Mouse (Mus musculus): ENCODE data around the gene Gpr158.
"Not testable (repeated sequence)": the region's sequence is repeated elsewhere in the genome, so short reads cannot be mapped to it uniquely, and the experiment has no call there.

The Gpr158 gene

GRCm38 (mm10) chr2:21367345-21368111, at the start of gene Gpr158:
TSS of gene Gpr158 (plus strand) at chr2:21367542.
- DNase-seq = peak; percentile 90

GRCm38 (mm10) chr2:21343821-21344220, 23.5 kb upstream of the Gpr158 start:
- DNase-seq = peak; percentile 34

DNA sequence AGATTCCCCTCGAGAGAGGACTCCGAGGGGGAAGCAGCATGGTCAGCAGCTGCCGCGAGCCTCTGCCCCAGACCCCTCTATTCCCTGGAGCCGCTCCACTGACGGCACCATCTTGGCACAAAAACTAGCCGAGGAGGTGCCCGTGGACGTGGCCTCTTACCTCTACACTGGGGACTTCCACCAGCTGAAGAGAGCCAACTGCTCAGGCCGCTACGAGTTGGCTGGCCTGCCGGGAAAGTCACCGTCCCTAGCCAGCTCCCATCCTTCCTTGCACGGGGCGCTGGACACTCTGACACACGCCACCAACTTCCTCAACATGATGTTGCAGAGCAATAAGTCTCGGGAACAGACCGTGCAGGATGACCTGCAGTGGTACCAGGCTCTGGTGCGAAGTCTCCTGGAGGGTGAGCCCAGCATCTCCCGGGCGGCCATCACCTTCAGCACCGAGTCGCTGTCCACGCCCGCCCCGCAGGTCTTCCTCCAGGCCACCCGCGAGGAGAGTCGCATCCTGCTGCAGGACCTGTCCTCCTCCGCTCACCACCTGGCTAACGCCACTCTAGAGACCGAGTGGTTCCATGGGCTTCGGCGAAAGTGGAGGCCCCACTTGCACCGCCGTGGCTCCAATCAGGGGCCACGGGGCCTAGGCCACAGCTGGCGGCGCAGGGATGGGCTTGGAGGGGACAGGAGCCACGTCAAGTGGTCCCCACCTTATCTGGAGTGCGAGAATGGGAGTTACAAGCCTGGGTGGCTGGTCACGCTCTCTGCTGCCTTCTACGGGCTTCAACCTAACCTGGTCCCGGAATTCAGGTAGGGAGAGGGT, 1.2 kb downstream of the Gpr158 start:
- DNase-seq = peak; percentile 29

DNA sequence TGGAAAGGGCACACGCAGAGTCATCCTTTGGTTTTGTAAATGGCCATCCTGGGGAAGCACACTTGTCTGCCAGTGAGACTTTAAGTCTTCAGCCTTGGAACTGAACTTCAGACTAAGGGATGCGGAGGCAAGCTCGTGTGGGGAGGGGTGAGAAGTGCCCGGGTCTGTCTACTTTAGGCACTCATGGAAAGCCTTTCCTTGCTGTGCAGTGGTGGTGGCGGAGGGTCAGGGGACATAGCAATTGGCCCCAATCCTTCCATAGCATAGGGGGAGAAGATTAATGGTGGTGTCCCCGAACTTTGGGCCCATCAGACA, 1.8 kb downstream of the Gpr158 start:
- peak; percentile 16 for DNase-seq

- peak; percentile 52 for DNase-seq
Measured at GRCm38 (mm10) chr2:21369556-21369955, 2.2 kb downstream of the Gpr158 start.

DNA sequence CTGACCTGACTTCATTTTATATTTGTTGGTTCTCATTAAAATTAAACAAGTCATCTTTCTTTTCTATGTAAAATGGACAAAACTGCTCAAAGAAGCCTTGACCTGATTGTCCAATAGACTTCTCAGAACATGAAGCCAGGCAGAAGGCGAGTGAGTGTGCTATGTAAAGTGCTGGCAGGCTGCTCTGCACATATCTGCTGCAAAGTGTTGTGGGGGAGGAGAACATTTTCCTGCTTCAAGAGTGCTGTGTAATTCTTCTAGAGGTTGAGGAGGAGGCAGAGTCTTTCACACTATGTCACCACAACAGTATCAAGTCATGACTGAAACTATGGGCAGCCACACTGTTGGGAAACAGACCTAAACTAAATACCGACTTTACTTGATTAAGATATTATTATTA, 12.2 kb downstream of the Gpr158 start:
- peak; percentile 35 for DNase-seq

DNA sequence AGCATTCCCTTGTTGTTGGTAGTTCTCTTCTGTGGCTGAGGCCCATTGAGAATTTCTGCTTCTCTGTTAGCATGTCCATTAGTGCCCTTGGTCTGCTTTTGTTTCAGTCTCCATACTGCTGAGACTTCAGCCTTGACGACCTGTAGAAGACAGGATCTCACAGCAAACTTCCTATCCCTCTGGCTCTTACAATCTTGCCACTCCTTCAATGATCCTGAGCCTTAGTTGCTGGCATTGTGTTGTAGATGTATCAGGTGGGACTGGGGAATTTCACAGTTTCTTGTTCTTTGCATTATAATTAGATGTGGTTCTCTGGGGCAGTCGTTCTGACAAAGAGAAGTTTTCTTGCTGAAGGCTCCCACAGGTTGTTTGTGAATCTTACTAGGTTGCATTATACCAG, 25.4 kb downstream of the Gpr158 start:
- DNase-seq = no peak

DNA sequence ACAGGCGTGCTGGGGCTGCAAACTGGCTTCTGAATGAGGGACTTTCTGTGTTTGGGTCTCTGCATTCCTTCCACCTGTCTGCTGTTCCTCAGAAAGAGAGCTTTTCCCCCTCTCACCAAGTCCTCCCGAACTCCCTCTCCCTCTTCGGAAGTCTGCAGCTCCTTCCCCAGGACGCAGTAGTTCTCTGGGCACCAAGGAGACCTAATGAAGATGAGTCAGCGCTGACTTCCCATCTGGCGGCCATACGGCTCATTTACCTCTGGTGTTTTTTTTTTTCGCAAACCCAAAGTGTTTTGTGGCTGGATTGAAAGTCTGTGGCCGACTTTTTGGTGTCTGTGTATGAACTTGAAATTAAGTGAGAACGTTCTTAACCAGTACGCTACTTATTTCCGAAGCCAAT, 30.0 kb downstream of the Gpr158 start:
- DNase-seq = no peak

GRCm38 (mm10) chr2:21399657-21400056, 32.3 kb downstream of the Gpr158 start:
- no peak for DNase-seq

GRCm38 (mm10) chr2:21405617-21406016, 38.3 kb downstream of the Gpr158 start:
- no peak for DNase-seq

- no peak for DNase-seq
Measured at GRCm38 (mm10) chr2:21407443-21407985, 40.2 kb downstream of the Gpr158 start.

DNA sequence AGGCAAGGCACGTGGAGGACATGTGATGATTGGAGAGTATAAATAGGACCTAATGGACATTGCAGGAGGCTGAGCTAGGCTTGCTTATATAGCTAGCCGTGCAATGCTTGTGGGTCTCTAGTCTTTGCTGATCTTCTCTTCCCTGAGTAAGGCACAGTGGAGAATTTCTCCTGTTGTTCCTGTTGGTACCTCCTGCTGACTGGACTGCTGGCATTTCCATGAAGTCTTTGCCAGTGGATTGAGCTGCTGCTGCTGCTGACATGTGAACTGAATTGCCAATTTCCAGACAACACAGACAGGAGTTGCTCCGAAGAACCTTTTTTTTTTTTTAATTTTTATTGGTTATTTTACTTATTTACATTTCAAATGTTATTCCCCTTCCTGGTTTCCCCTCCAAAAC, 41.5 kb downstream of the Gpr158 start:
- DNase-seq = no peak

DNA sequence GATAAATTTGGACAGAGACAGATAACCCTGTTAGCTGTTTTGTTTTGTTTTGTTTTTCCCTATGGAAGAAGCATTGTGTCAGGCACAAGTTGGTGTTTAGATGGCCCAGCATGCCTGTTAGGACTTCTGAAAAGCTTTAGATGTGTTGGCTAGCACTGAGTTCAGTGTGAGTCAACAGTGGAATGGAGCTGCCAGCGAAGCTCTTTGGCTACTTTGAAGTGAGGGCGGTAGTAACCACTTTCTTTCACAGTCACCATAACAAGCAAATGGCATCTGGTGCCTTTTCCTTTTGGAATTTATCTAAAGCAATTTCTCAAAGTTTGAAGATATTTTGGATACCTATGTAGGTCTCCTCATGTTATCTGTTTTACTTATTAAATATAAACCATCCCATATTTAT, 62.9 kb downstream of the Gpr158 start:
- no peak for DNase-seq

DNA sequence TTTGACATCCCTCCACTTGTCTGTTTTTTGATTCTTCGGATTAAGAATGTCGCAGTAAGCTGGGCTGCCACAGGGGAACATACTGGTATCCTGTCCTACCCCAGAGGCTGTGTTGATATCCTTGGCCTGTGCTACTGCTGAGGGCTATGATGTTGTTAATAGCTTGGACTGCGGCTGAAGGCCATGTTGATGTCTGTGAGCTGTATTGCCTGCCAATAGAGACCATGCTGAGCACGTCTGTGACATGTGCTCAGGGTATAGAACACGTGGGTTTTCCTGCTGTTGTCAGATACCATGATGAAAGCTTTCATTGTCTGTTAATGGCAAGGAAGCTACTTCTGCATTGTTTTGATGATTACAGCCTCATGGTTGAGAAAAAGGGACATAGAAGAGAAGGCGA, 63.8 kb downstream of the Gpr158 start:
- DNase-seq = no peak

DNA sequence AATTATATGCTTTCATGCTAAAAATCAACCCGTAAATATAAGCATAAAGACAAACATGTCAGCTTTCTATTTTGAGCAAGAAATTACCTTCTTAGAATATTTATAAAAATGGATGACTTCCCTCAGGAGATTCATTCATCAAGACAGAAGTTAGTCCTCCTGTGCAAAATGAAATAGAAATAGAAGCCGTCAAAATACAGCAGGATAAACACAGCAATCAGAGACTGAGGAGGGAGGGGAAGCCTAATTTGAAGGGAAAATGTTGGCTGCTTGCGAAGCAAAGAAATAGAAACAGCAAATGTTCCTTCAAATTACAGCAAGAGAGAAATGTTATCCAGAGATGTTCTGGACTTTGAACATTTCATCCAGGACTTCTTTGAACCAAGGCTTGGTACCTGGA, 72.3 kb downstream of the Gpr158 start:
- no peak for DNase-seq

DNA sequence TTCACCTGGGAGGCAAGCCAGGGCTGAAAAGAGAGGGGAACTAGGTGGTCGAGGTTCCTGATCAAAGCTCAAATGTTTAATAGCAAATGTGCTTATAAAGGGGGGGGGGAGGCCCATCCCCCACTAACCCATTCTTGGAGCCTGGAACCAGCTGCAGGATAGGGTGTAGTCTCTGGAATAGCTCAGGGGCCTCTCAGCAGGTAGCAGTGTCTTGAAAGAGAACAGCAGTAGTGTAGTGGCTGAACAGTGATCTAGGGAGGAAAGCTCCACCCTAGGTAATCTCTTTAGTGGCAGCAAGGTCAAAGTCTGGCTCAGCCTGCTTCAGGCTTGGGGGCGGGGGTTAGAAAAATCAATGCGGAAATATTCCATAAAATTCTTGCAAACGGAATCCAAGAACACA, 93.3 kb downstream of the Gpr158 start:
- DNase-seq = not testable (repeated sequence)

DNA sequence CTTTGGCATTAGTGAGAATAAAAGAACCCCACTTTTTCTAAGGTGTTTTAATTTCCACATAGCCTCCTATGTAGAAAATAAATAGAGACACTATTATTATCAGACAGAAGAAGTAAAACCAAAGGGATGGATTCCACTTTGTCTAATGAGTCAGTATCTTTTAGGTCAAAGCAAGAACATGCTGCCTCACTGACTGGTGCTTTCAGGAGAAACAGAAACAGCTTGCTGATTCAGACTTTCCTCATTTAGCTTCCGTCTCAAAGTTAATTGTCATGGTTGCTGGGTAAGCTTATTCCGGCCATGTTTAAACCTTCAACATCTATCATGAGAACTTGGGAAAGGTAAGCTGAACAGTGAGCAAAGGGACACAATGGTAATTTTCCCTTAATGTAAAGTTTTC, 107.6 kb downstream of the Gpr158 start:
- DNase-seq = no peak

DNA sequence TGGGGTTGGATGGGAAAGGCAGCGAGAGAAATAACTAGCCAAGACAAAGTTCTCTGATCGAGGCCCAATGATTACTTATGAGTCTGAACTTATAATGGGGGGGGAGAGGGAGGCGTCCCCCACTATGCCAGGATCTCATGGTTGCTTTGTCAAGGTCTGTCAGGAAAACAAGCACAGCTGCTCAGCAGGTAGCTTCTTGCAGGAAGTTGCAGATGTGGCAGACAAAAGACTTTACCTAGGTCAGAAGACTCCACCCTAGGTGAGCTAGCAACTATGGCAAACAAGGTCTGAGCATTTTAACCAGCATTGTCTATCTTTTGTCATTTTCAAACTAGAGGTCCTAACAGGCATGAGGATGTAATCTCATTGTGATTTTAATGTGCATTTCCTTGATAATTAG, 129.5 kb downstream of the Gpr158 start:
- no peak for DNase-seq

- DNase-seq = no peak
Measured at GRCm38 (mm10) chr2:21497965-21498364, 130.6 kb downstream of the Gpr158 start.

- DNase-seq = no peak
Measured at GRCm38 (mm10) chr2:21499399-21499798, 132.1 kb downstream of the Gpr158 start.

- DNase-seq = no peak
Measured at GRCm38 (mm10) chr2:21507449-21507848, 140.1 kb downstream of the Gpr158 start.

GRCm38 (mm10) chr2:21530750-21531149, 163.4 kb downstream of the Gpr158 start:
- no peak for DNase-seq

GRCm38 (mm10) chr2:21619180-21619579, 251.8 kb downstream of the Gpr158 start:
- no peak for DNase-seq

DNA sequence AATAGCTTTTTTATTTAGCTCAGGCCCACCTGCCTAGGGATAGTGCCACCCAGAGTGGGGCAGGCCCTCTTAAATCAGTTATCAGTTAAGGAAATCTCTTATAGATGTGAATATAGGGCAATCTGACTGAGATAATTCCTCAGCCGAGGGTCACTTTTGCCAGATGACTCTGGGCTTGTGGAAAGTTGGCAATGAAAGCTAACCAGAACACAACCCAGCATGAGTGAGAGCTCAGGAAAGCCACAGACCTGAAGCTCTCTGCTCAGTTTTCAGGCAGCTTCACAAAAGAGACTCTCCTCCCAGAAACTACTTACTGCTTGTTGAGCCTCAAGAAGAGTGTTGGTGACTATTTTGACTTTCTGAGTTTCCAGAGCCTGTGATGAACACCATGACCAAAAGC, 264.8 kb downstream of the Gpr158 start:
- DNase-seq = no peak
